Comparison of ENCODE assay signal across 25 mouse cellular contexts in genomic region chr12:39921481-39921880, GRCm38 (mm10).
DNase-seq lines count a peak whose midpoint lies in the region; ATAC-seq and TF ChIP-seq lines count a peak whose summit lies in the region.
"Had no signal": no experiment of that assay in that cellular context is flagged by ENCODE, and none has a peak within 500 bp of the region (broad histone marks: within the 10 kb centered on the region; RNA-seq: fewer than 3 reads in every experiment).

No protein-coding gene starts in this region.

- no peaks in the 10 kb centered on the region for H3K4me1 ChIP-seq in forebrain, embryonic 14.5 days (ENCODE audit: control insufficient read depth, insufficient read depth, low read length)
- H3K4me1 ChIP-seq in forebrain, embryonic 12.5 days: peaks cover 7% of the 10 kb centered on the region
- no peaks in the 10 kb centered on the region for H3K4me1 ChIP-seq in kidney, adult 2 months (ENCODE audit: control insufficient read depth, insufficient read depth, low read length)
- H3K4me1 ChIP-seq in kidney, embryonic 15.5 days: peaks cover 5% of the 10 kb centered on the region; the same call in 1 of the 2 replicates
- peaks cover 5% of the 10 kb centered on the region; the same call in 1 of the 2 replicates for H3K4me1 ChIP-seq in midbrain, embryonic 14.5 days (ENCODE audit: control insufficient read depth, insufficient read depth, low read length)
- peaks cover 10% of the 10 kb centered on the region; the same call in 1 of the 2 replicates for H3K4me1 ChIP-seq in midbrain, embryonic 15.5 days

- TF ChIP-seq CTCF in kidney, adult 2 months (conservative IDR thresholded peaks at IDR 0.05; ENCODE audit: insufficient read depth, insufficient read length, low read depth, low read length): no peak

- no peaks in the 10 kb centered on the region for H3K27me3 ChIP-seq in forebrain, embryonic 14.5 days (replicated peaks; ENCODE audit: control insufficient read depth, insufficient read depth, low read length)
- no peaks in the 10 kb centered on the region for H3K27me3 ChIP-seq in forebrain, embryonic 12.5 days
- H3K27me3 ChIP-seq in kidney, adult 2 months (replicated peaks; ENCODE audit: control insufficient read depth, insufficient read depth, low read length): no peaks in the 10 kb centered on the region
- no peaks in the 10 kb centered on the region for H3K27me3 ChIP-seq in kidney, embryonic 15.5 days
- no peaks in the 10 kb centered on the region for H3K27me3 ChIP-seq in midbrain, embryonic 14.5 days (ENCODE audit: control insufficient read depth, insufficient read depth, low read length)
- no peaks in the 10 kb centered on the region for H3K27me3 ChIP-seq in midbrain, embryonic 15.5 days (replicated peaks)
- H3K27me3 ChIP-seq: forebrain, embryonic 15.5 days; intestine, embryonic 15.5 days; neural tube, embryonic 12.5 days had no signal

- no peaks in the 10 kb centered on the region for H3K9me3 ChIP-seq in forebrain, embryonic 14.5 days (replicated peaks; ENCODE audit: control insufficient read depth, low read length)
- H3K9me3 ChIP-seq in forebrain, embryonic 12.5 days: no peaks in the 10 kb centered on the region
- no peaks in the 10 kb centered on the region for H3K9me3 ChIP-seq in kidney, embryonic 15.5 days (replicated peaks)
- no peaks in the 10 kb centered on the region for H3K9me3 ChIP-seq in midbrain, embryonic 14.5 days (ENCODE audit: control insufficient read depth, low read length)
- no peaks in the 10 kb centered on the region for H3K9me3 ChIP-seq in midbrain, embryonic 15.5 days
- H3K9me3 ChIP-seq: forebrain, embryonic 15.5 days; intestine, embryonic 15.5 days; neural tube, embryonic 12.5 days had no signal

- H3K27ac ChIP-seq in forebrain, embryonic 14.5 days (ENCODE audit: low read depth, low read length): no peak overlapping the region
- no peak overlapping the region for H3K27ac ChIP-seq in forebrain, embryonic 12.5 days
- H3K27ac ChIP-seq in kidney, adult 2 months (ENCODE audit: insufficient read depth, low read depth, low read length): no peak overlapping the region
- H3K27ac ChIP-seq in kidney, embryonic 15.5 days: no peak overlapping the region
- H3K27ac ChIP-seq in midbrain, embryonic 14.5 days (replicated peaks; ENCODE audit: low read depth, low read length): no peak overlapping the region
- H3K27ac ChIP-seq in midbrain, embryonic 15.5 days: no peak overlapping the region
- H3K27ac ChIP-seq: forebrain, embryonic 15.5 days; intestine, embryonic 15.5 days; liver, embryonic 14.5 days; macrophage; neural tube, embryonic 12.5 days had no signal

- DNase-seq in forebrain, embryonic 14.5 days (ENCODE audit: low spot score): peak; percentile 15
- peak; percentile 64 for DNase-seq in kidney, adult 2 months
- DNase-seq in midbrain, embryonic 14.5 days: peak; percentile 7
- no peak for DNase-seq in urinary bladder, postnatal 14 days (ENCODE audit: low spot score)
- DNase-seq: B cell, adult 2 months; cerebellum, adult 11-12 months; cerebellum, adult 9-11 months; gastrocnemius, postnatal 10 days; heart, postnatal 14 days; layer of hippocampus, adult 9-11 months; liver; lung, adult 2 months; lung, postnatal 10 days; right cerebral cortex, adult 18-20 months; spleen, adult 18-20 months; thymus, postnatal 14 days had no signal

- 59% methylated on average over 3 of the region's 3 CpGs for WGBS in forebrain, embryonic 14.5 days
- WGBS in forebrain, embryonic 12.5 days: 78% methylated on average over 3 of the region's 3 CpGs
- WGBS in kidney, adult 2 months: 58% methylated on average over 3 of the region's 3 CpGs
- WGBS in kidney, embryonic 15.5 days: 80% methylated on average over 3 of the region's 3 CpGs
- WGBS in midbrain, embryonic 14.5 days: 66% methylated on average over 3 of the region's 3 CpGs
- WGBS in midbrain, embryonic 15.5 days: 63% methylated on average over 3 of the region's 3 CpGs

- H3K4me3 ChIP-seq in forebrain, embryonic 14.5 days (ENCODE audit: low read depth, low read length): no peak overlapping the region
- H3K4me3 ChIP-seq in forebrain, embryonic 12.5 days (replicated peaks): no peak overlapping the region
- H3K4me3 ChIP-seq in kidney, adult 2 months (ENCODE audit: insufficient read depth, low read depth, low read length): no peak overlapping the region
- H3K4me3 ChIP-seq in kidney, embryonic 15.5 days (replicated peaks): no peak overlapping the region
- H3K4me3 ChIP-seq in midbrain, embryonic 14.5 days (replicated peaks; ENCODE audit: low read depth, low read length): no peak overlapping the region
- H3K4me3 ChIP-seq in midbrain, embryonic 15.5 days: no peak overlapping the region
- H3K4me3 ChIP-seq: forebrain, embryonic 15.5 days; intestine, embryonic 15.5 days; myocyte; neural tube, embryonic 12.5 days had no signal

- no peak for ATAC-seq in forebrain, embryonic 14.5 days
- ATAC-seq in forebrain, embryonic 12.5 days (ENCODE audit: low FRiP score): no peak
- ATAC-seq in kidney, embryonic 15.5 days (replicated peaks; ENCODE audit: low FRiP score): no peak
- ATAC-seq in midbrain, embryonic 14.5 days (ENCODE audit: low FRiP score, low TSS enrichment): no peak
- ATAC-seq in midbrain, embryonic 15.5 days (replicated peaks): no peak
- ATAC-seq: intestine, embryonic 15.5 days had no signal

- no peak overlapping the region for H3K4me2 ChIP-seq in forebrain, embryonic 14.5 days (ENCODE audit: low read length)
- no peak overlapping the region for H3K4me2 ChIP-seq in forebrain, embryonic 12.5 days
- no peak overlapping the region for H3K4me2 ChIP-seq in kidney, embryonic 15.5 days
- H3K4me2 ChIP-seq in midbrain, embryonic 14.5 days (ENCODE audit: low read length): no peak overlapping the region
- no peak overlapping the region for H3K4me2 ChIP-seq in midbrain, embryonic 15.5 days
- H3K4me2 ChIP-seq: forebrain, embryonic 15.5 days; intestine, embryonic 15.5 days; neural tube, embryonic 12.5 days had no signal

- H3K9ac ChIP-seq in forebrain, embryonic 14.5 days (ENCODE audit: low read length): no peak overlapping the region
- H3K9ac ChIP-seq in forebrain, embryonic 12.5 days: no peak overlapping the region
- no peak overlapping the region for H3K9ac ChIP-seq in kidney, embryonic 15.5 days
- H3K9ac ChIP-seq in midbrain, embryonic 14.5 days (replicated peaks; ENCODE audit: low read length): no peak overlapping the region
- no peak overlapping the region for H3K9ac ChIP-seq in midbrain, embryonic 15.5 days
- H3K9ac ChIP-seq: forebrain, embryonic 15.5 days; intestine, embryonic 15.5 days; liver, embryonic 14.5 days; neural tube, embryonic 12.5 days had no signal

- no peaks in the 10 kb centered on the region for H3K36me3 ChIP-seq in forebrain, embryonic 14.5 days (ENCODE audit: control insufficient read depth, insufficient read depth, low read length)
- H3K36me3 ChIP-seq in forebrain, embryonic 12.5 days (replicated peaks): no peaks in the 10 kb centered on the region
- no peaks in the 10 kb centered on the region for H3K36me3 ChIP-seq in kidney, adult 2 months (ENCODE audit: control insufficient read depth, insufficient read depth, low read length)
- no peaks in the 10 kb centered on the region for H3K36me3 ChIP-seq in kidney, embryonic 15.5 days
- H3K36me3 ChIP-seq in midbrain, embryonic 14.5 days (ENCODE audit: control insufficient read depth, insufficient read depth, low read length): no peaks in the 10 kb centered on the region
- no peaks in the 10 kb centered on the region for H3K36me3 ChIP-seq in midbrain, embryonic 15.5 days (replicated peaks)
- H3K36me3 ChIP-seq: forebrain, embryonic 15.5 days; intestine, embryonic 15.5 days; neural tube, embryonic 12.5 days had no signal

- no peak for TF ChIP-seq POLR2A in kidney, adult 2 months (IDR thresholded peaks at IDR 0.05; ENCODE audit: low read depth, low read length)
